Mouse (Mus musculus) testis, adult 2 months (tissue): ENCODE measurements around the gene Cpsf4.

Source experiments
- CTCF ChIP-seq: fragments of 200-500 bp; IDR thresholded peaks from 2 replicates; pipeline ENCODE4 v1.5.1; 2012; ENCODE audit warnings: low read depth, mild to moderate bottlenecking, inconsistent platforms, low read length, moderate library complexity; ENCODE audit not compliant: control insufficient read depth, insufficient read depth, insufficient replicate concordance
- POLR2A ChIP-seq: fragments of 200-500 bp; IDR thresholded peaks from 2 replicates; pipeline ENCODE4 v1.6.1; 2012; ENCODE audit warnings: low read depth, mild to moderate bottlenecking, inconsistent platforms, low read length, moderate library complexity; ENCODE audit not compliant: control insufficient read depth

- no peak for TF ChIP-seq CTCF
- peak; percentile 93 for TF ChIP-seq POLR2A
Measured at GRCm38 (mm10) chr5:145166536-145167305, at the start of gene Cpsf4, which contains the start of gene Ptcd1.
